Mouse (Mus musculus): ENCODE results near the gene Fndc1. TPM values are rescaled to one million over a fixed set of nuclear protein-coding genes. Genes with fewer than 3 reads are reported as not detected.
A peak's percentile ranks its signal among the peaks of the same experiment; 100 is the strongest.

The Fndc1 gene
- total RNA-seq (2014; fragmentation: Nextera tagmentation) (not detected in 2 replicates), total RNA-seq (2017) (not detected in 2 replicates)

DNA sequence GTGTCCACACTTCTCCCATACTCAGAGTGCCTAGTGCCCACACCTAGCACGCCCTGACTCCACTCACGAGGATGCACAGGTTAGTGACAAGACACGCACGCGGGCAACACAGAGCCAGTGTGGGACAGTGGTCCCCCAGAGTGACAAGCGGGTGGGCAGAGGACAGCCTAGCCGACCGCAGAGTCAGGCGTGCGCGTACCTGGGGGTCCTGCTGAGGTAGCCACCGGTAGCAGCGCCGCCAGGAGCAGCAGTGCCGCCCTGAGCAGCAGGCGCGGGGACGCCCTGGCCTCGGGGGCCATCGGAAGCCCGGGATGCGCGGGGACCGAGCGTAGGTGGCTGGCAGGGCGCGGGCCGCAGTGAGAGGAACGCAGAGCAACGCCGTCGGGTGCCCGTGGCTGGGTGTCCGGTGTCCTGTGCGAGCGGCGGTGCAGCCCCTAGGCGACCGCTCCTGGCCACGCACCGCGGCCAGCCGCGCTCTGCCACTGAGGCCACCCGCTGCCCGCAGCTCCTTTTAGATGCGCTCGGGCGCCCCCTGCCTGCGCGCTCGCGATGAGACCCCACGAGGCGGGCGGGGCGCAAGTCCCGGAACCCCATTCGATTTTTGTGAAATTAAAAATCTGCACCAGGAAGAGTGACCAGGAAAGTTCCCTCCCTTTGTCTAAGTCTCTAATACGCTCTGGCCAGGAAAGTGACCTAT is at the start of gene Fndc1:
Gene Fndc1 (minus strand): TSS at position 484 of the 697 bp plus-strand sequence.
- peak; percentile 77 for ATAC-seq (replicated peaks; ENCODE audit: poor library complexity, severe bottlenecking)

DNA sequence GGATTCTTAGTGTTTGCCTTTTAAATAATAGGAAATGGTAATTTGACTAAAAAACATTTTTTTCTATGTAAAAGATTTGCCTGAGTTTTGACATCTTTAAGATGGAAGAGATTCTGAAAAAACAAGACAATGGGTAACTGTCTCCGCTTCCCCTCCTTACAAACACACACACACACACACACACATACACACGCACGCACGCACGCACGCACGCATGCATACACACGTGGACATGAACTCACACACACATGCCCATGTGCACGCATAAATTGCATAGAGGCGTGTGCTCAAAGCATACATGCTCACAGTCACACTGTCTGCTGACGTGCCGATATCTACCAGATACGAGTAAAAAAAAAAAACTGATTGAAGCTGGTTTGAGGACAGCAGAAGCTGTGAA is 49.4 kb upstream of the Fndc1 start:
- ATAC-seq (replicated peaks; ENCODE audit: poor library complexity, severe bottlenecking) = no peak

DNA sequence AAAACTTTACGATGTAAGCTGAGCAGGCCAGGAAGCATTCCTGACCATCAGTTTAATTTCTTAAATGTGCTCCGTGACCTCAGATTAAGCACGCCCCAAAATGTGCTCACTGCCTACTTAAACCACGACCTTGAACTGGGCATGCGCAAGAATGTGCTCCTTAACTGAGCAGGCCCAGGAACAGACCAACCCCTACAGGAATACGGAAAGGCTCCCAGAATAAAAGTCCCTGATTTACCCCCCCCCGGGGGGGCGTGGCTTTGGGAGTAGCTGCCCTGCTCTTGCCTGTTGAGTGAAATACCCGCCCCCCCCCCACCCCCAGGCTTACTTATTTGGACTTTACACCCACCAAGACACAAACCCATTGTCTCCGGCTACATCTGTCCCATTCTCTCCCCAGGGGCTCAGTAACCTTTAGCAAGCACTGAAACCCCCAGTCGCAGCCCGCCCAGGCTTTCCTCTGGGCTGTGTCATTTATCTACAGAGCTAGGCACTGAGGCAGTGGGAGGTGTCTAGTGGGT is 48.9 kb upstream of the Fndc1 start:
- no peak for ATAC-seq (replicated peaks; ENCODE audit: poor library complexity, severe bottlenecking)

DNA sequence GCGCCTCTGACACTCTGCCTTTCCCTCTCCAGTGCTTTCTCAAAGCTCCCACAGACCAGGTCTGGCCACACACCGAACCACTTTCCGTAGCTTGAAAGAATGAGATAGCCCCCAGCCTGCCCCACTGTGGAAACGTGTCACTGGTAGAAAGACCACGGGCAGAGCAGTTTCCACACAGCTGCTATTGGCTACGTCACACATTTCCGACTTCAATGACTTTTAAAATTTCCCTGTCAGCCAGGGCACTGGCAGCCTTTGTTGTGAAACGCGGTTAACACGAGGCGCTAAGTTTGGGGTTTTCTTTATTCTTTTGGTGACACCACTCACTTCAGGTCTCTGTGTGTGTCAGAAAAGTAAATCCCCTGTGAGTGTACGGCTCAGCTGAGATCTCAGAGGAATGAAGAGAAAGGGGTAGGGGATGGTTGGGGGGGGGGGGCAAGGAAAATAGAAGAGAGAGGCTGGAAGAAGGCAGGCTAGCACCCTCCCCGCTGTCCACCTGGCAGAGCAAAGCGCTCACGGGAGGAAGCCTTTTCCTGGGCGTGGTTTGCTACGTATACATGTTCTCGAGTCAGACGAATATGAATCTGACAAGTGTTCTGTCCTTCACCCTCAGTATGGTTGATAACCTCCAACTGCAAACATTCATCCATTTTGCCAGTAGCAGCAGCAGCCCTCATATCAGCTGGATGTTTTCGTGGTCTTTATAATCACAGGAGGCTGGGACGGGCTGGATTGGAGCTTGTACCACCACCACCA is 47.9 kb upstream of the Fndc1 start:
- peak; percentile 73 for ATAC-seq (replicated peaks; ENCODE audit: poor library complexity, severe bottlenecking)

DNA sequence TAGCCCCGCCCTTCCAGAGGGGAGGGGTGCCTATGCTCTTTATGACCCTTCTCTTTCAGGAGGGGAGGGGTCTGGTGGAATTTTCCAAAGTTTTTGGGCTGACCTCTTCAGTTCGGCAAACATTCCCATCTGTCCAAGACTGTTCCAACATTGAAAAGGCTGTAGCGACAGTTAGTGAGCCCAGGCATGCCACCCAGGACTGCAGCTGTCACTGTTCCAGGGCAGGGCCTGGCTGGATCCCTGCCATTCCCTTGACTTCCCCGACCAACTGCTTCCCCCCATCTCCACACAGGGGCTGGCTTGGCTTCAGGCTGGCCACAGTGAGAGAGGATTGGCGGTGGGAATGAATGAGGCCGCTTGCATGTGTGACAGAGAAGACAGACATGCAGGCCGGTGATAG is 46.3 kb upstream of the Fndc1 start:
- no peak for ATAC-seq (replicated peaks; ENCODE audit: poor library complexity, severe bottlenecking)

DNA sequence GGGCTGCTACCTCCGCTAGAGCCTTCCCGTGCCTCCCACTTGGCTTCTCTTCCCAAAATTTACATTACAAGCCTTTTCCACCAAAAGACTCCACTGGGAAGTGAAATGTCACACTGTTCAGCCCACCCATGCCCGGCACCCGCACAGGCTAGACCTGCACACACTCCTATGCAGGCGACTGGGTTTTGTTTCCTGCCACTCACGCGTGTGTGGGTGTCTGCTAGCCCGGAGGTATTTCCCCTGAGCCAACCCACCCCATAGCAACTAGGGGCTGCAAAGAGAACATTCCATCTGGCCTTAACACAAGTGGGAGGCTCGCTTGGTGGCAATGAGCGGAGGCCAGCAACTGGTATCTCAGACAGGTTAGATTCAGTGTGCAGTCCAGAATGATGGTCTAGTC is 44.7 kb upstream of the Fndc1 start:
- ATAC-seq (replicated peaks; ENCODE audit: poor library complexity, severe bottlenecking) = no peak

DNA sequence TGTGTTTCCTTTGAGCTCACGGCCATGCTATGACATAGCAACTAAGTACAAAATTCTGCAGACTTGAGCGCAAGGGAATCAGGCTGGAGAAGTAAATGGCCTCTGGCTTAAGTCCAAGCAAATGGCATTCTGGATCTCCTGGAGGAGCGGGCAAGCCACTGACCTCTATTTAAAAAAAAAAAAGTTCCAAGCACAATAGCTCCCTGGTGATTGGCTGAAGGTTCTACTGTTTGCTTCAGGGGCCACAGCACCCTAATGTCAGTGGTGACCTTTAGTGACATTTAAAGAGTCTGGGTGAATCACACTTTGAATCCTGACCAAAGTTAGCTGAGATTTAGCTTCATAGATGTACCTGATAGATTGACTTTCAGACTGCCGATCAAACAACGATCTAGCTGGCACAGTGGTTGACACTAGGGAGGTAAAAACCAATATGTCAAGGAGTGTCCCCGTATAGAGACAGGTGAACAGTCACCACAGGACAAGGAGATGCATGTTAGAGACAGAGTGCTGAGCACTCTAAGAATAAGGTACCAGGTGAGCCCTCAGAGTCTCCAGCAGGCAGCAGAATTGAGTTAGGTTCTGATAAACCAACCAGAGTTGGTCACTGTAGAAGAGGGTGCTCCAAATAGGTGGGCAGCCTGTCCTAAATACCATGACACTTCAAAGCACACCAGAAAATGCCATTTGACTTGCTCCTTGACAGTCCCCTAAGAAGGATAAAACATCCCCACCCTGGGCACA is 43.9 kb upstream of the Fndc1 start:
- no peak for ATAC-seq (replicated peaks; ENCODE audit: poor library complexity, severe bottlenecking)

DNA sequence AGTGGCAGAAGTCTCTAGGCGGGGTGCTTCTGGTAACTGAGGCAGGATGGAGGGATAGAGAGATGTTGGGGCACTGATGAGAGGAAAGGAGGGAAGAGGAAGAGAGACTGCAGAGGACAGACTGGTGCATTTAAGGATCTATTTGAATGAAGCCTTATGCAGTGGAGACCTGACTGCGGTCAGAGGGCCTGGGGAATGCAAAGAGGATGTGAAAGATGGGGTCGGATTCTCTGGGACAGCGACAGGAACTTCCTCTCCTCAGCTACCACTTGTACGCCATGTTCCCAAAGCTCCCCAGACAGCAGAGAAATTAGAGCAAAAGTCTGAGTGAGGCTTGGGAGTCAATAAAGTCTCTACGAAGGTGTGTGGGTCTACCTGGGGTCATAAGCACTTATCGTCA is 42.0 kb upstream of the Fndc1 start:
- peak; percentile 82 for ATAC-seq (replicated peaks; ENCODE audit: poor library complexity, severe bottlenecking)

DNA sequence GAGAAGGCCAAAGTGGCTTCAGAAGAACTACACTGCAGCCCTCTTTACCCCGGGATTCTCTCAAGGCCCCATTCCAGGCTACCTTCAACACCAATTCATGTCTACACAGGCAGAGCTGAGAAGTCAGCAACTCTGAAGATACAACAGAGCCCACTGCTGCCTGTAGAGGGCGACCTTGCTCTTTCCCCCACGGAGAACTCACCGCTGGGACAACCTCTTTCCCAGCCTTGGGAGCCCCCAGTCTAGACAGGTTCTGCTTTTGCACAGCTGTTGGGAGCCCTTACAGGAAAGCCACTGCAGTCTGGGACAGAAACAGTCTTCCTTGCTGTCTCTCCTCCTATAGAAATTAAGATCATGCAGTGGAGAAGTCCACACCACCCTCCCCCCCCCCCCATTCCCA is 41.5 kb upstream of the Fndc1 start:
- peak; percentile 77 for ATAC-seq (replicated peaks; ENCODE audit: poor library complexity, severe bottlenecking)

DNA sequence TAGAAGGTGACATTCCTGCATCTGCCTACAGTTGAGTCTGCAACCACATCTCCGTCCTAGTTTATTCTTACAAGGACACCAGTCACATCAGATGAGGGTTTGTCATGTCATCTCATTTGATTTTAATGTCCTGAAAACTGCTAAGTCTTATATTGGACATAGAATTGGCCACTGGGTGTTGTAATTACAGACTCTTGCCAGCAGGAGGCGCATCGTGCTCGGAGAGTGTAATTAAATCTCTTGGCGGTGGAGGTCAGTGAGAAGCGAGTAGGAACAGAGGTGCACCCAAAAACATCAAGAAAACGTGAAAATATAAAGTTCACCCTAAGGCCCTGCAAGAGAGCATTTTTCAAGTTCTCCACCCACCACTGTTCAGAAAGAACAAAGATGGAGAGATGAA is 37.6 kb upstream of the Fndc1 start:
- ATAC-seq (replicated peaks; ENCODE audit: poor library complexity, severe bottlenecking) = no peak; the same call in 1 of the 2 replicates

DNA sequence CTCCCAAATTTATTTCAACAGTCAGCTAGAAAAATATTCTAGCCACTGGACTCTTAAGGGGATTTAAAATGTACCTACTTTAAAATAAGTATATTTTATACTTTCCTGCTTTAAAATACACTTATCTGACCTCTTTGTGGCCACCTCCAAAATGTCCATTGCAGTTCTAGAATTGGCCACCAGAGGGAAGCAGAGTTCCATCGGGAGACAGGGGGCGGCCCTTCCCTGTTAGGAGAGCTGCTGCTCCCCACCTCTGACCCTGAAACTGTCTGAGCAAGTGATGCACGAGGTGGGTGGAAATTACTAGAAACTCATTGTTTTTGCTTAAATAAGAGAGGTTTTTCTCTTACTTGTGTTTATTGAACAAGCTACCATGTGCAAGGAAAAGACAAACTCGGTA is 36.6 kb upstream of the Fndc1 start:
- peak; percentile 50; the same call in 1 of the 2 replicates for ATAC-seq (replicated peaks; ENCODE audit: poor library complexity, severe bottlenecking)

DNA sequence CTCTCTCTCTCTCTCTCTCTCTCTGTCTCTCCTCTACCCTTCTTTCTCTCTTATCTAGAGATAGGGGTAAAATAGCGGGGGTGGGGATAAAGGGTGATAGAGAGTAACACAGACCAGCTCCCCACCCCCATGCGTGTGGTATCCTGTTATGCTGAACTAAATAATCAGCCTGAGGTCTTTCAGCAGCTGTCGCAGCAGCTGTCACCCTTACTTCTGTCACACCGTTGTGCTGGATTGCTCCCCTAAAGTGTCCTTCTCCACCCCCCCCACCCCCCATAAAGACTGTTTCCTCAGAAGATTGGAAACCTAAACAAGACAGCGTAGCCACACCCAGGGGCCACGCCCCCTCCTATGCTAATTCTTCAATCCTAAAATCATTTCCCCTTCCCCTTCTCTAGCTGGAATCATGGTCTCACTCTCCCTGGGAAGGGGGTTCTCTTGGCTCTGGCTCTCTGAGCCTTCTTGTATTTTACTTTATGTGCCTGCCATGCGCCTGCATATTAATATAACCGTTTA is 33.8 kb upstream of the Fndc1 start:
- peak; percentile 43 for ATAC-seq (replicated peaks; ENCODE audit: poor library complexity, severe bottlenecking)

DNA sequence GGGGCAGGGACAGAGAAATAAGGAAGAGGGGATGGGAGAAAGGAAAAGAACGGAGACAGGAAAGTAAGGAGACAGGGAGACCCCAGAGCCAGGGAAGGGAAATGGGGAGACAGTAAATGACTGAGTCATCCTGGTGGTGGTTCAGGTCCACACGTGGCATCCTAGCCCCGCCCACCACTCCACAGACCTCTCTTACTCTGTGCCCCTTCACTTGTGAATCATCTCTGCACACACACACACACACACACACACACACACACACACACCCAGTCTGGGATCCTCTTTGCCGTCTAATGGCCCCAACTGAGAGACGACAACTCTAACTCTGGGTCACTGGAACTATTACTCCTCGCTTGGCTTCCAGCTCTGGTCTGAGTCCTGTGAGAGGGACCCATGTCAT is 30.6 kb upstream of the Fndc1 start:
- peak; percentile 42 for ATAC-seq (replicated peaks; ENCODE audit: poor library complexity, severe bottlenecking)

DNA sequence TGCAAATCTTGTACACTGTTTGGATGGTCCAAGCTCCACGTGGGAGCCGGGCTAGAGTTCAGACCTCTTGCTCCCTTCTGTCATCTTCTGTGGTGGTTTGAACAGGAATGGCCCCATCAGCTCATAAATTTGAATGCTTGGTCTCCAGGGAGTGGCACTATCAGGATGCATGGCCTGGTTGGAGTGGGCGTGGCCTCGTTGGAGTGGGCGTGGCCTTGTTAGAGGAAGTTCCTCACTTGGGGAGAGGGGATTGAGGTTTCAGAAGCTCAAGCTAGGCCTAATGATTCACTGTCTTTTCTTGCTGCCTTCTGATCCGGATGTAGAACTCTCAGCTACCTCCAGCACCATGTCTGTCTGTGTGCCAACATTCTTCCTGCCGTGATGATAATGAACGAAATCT is 28.7 kb upstream of the Fndc1 start:
- peak; percentile 60 for ATAC-seq (replicated peaks; ENCODE audit: poor library complexity, severe bottlenecking)

DNA sequence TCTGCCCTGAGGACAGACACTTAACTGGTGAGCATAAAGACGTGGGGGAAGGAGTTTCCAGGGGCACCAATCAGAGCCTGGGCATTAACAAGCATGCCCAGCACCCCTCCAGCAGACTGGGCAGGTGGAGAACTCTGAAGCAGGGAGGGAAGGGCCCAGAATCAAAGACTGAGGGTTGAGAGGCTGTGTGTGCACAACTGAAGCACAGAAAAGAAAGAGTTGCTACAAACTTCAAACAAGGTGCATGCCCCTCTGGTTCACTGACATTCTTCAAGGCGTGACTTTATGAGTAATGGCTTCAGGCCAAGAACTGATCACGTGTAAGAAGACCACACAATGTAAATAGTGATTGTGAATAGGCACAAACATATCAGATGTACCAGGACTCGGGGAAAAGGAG is 24.9 kb upstream of the Fndc1 start:
- no peak for ATAC-seq (replicated peaks; ENCODE audit: poor library complexity, severe bottlenecking)

DNA sequence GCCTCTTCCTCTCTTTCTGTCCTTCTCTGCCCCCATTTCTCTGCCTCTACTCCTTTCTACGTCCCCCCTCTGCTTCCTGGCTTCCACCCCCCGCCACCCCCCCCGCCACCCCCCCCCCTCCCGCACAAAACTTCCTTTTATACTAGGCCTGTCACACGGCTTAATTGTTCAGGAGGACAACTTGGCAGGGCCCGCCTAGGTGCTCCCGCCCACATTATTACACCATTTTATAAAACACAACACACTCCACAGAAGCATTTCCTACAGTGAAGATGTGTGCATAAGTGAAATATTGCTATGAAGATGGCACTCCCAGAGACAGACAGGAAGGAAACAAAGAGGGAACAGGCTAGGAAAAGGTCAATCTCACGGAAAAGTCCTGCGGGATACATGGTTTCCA is 24.4 kb upstream of the Fndc1 start:
- ATAC-seq (replicated peaks; ENCODE audit: poor library complexity, severe bottlenecking) = peak; percentile 41; the same call in 1 of the 2 replicates

DNA sequence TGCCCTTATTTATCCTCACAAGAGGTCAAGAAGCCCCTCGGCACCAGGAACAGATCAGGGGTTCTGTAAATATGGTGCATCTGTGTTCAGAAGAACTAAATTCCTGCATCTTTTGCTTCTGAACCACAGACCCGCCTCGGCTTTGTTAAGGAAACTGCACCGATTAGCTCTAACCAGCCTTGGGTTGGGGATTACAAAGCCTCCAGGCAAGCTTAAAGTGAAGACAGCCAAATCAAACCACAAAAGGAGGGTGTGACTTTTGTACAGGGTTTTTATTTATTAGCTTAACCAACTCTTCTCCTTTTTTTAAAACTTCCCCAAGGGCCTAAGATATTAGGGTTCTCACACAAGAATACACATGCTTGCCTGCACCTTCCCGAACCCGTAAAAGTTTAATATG is 23.1 kb upstream of the Fndc1 start:
- ATAC-seq (replicated peaks; ENCODE audit: poor library complexity, severe bottlenecking) = no peak; the same call in 1 of the 2 replicates

DNA sequence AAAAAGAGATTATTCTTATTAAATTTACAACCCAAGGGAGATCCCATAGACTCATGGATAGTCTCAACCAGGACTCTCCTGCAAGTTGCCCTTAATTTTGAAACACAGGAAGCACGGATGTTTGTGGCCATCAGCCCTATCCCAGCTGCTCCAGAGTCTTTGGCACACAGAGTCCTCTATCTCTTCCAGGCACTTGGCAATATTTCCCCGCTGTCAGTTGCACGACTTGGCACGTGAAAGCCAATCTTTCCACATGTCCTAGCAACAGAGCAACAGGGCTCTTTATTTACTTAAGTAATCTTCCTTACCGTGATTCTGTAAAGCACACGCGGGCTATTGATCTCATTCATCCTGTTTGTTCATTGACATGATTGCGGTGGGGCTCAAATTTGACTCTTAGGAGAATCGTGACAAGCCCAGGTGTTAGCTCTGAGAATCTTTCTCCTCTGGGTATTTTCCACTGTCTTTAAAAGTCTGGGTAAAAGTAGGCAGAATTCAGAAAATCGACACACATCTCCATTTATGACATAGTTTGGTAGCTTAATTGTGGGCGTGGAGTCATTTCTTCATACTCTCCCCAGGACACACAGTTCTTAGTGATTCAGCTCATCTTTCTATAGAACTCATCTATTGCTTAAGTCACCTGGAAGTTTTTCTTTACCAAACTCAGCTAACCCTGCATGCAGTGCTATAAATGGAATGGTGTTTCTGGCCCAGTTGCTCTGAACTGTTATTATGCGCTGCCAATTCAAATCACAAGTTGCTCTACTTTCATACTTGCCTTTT is 13.6 kb upstream of the Fndc1 start:
- no peak for ATAC-seq (replicated peaks; ENCODE audit: poor library complexity, severe bottlenecking)

DNA sequence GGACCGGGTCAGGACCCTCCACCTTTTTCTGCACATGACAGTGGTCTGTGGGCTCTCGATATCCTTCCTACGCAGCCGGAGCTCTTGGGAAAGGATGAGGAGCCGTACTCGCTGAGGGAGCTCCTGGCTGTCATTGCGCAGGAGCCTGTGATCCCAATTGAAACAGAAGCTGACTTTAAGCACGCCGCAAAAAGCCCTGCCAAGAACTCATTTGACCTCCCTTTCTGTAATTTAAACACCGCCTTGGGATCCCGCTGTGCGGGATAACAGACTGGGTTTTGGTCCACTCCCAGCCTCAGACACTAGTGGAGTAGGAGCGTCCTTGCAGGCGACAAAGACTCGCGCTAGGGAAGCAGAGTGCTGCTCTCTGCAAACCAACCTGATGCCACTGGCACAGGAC is 484 bp upstream of the Fndc1 start:
- ATAC-seq (replicated peaks; ENCODE audit: poor library complexity, severe bottlenecking) = 0 out of 2 replicates have a peak, but pooled peaks have one; percentile 18

DNA sequence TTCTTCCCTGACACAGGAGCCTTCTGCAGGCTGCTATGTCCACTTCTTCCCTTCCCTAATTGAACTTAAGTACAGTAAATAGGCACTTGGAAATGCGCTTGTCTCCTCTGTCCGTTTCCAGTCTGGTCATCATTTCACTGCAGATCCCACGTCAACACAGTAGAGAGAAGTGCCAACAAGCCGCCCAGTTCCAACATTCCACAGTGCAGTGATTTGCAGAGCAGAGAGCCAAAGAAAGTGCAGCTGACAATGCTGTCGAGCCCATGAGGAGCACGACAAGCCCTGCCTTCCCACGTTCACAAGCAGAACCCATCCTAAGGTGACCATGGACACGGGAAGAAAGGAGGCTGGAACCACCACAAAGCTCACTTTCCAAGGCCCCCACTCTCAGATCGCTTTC is 1.7 kb downstream of the Fndc1 start:
- no peak for ATAC-seq (replicated peaks; ENCODE audit: poor library complexity, severe bottlenecking)
